In genomic region chr7:27486102-27486769, GRCm38 (mm10) we compare ENCODE assay signal across 8 mouse cellular contexts. TPM values are rescaled to one million over a fixed set of nuclear protein-coding genes. Genes with fewer than 3 reads are reported as not detected.
DNase-seq lines count a peak whose midpoint lies in the region; ATAC-seq and TF ChIP-seq lines count a peak whose summit lies in the region.

No protein-coding gene starts in this region.

- ATAC-seq in forebrain, embryonic 13.5 days = peak; percentile 2; the same call in 1 of the 2 replicates

- H3K9ac ChIP-seq in forebrain, embryonic 13.5 days = peak overlapping the region; percentile 9; the same call in 1 of the 2 replicates

- H3K27me3 ChIP-seq in E14TG2a.4 (ENCODE audit: insufficient read depth, low read length) = no peaks in the 10 kb centered on the region
- H3K27me3 ChIP-seq in forebrain, embryonic 13.5 days = peaks cover 9% of the 10 kb centered on the region; the same call in 1 of the 2 replicates

- peak overlapping the region; percentile 66 for H3K4me2 ChIP-seq in forebrain, embryonic 13.5 days

- DNase-seq in cerebellum, adult 11 months = peak; percentile 40
- DNase-seq in cerebellum, adult 8-10 months = no peak
- peak; percentile 56 to 69 for DNase-seq in kidney, postnatal 25 days
- no peak for DNase-seq in B cell, adult 2 months
- no peak for DNase-seq in cerebellum, postnatal 14 days

- H3K36me3 ChIP-seq in E14TG2a.4 (ENCODE audit: insufficient read depth, low read length) (peaks cover 13% of the 10 kb centered on the region), macrophage (ENCODE audit: inconsistent target) (peaks cover 7% of the 10 kb centered on the region; the same call in 1 of the 2 replicates)
- H3K36me3 ChIP-seq in forebrain, embryonic 13.5 days (ENCODE audit: poor library complexity, severe bottlenecking) = no peaks in the 10 kb centered on the region

- TF ChIP-seq CTCF in E14TG2a.4 (conservative IDR thresholded peaks at IDR 0.05; ENCODE audit: low read length) = no peak

- H3K79me2 ChIP-seq in macrophage (ENCODE audit: inconsistent target) = peaks cover 39% of the 10 kb centered on the region

- WGBS in forebrain, embryonic 13.5 days = 6% methylated on average over 13 of the region's 13 CpGs
- 0% methylated on average over 13 of the region's 13 CpGs for WGBS in macrophage (ENCODE audit: missing documents)

- H3K4me1 ChIP-seq in E14TG2a.4 (replicated peaks; ENCODE audit: low read depth, low read length) = peaks cover 74% of the 10 kb centered on the region
- H3K4me1 ChIP-seq in forebrain, embryonic 13.5 days = peaks cover 26% of the 10 kb centered on the region

- peak overlapping the region; percentile 69 for H3K4me3 ChIP-seq in E14TG2a.4 (replicated peaks; ENCODE audit: low read length)
- peak overlapping the region; percentile 76 for H3K4me3 ChIP-seq in forebrain, embryonic 13.5 days
- H3K4me3 ChIP-seq in macrophage (ENCODE audit: inconsistent target) = peak overlapping the region; percentile 47

- no peaks in the 10 kb centered on the region for H3K9me3 ChIP-seq in E14TG2a.4 (ENCODE audit: low read length)
- H3K9me3 ChIP-seq in forebrain, embryonic 13.5 days (replicated peaks) = no peaks in the 10 kb centered on the region

- no peak overlapping the region for H3K27ac ChIP-seq in forebrain, embryonic 13.5 days
- peak overlapping the region; percentile 80 for H3K27ac ChIP-seq in macrophage

RNA-seq across cellular contexts. Expression of gene Sertad1, which starts 0.5 kb away (rescaled TPM):
- 8.5 and 8.7 TPM in 2 replicates for polyA plus RNA-seq in forebrain, embryonic 13.5 days (2015; fragmentation: Nextera tagmentation; extraction: Ambion mirVana)
- 10 to 100 TPM in 25 of 26 experiments, 1 to 10 TPM in 1; 7.6 to 29.7 (median 19.0) TPM for total RNA-seq in macrophage (2018; cell fraction: chromatin; rRNA removed)
- 10 to 100 TPM; 30.9 to 68.3 (median 41.2) TPM for total RNA-seq in macrophage (2018; cell fraction: cytosol; rRNA removed)
- total RNA-seq in macrophage (2018; cell fraction: nucleus; rRNA removed) = 10 to 100 TPM; 18.1 to 55.2 (median 28.5) TPM
- 16.5 to 37.7 TPM (median 28.9 TPM) in 3 replicates for polyA plus RNA-seq in macrophage (2018)

RNA-seq across cellular contexts. Expression of gene Sertad3, which starts 12.7 kb away (rescaled TPM):
- 18.8 and 19.2 TPM in 2 replicates for polyA plus RNA-seq in forebrain, embryonic 13.5 days (2015; fragmentation: Nextera tagmentation; extraction: Ambion mirVana)
- total RNA-seq in macrophage (2018; cell fraction: chromatin; rRNA removed) = 10 to 100 TPM in 5 of 26 experiments, 1 to 10 TPM in 16, under 1 TPM in 2, not detected in 3; 0.73 to 15.2 (median 5.4) TPM
- 10 to 100 TPM in 20 of 26 experiments, 1 to 10 TPM in 6; 1.5 to 25.1 (median 15.3) TPM for total RNA-seq in macrophage (2018; cell fraction: cytosol; rRNA removed)
- 10 to 100 TPM in 12 of 26 experiments, 1 to 10 TPM in 14; 1.6 to 37.4 (median 9.6) TPM for total RNA-seq in macrophage (2018; cell fraction: nucleus; rRNA removed)
- 9.9 to 24.4 TPM (median 12.1 TPM) in 3 replicates for polyA plus RNA-seq in macrophage (2018)

RNA-seq across cellular contexts. Expression of gene Prx, which starts 12.9 kb away (rescaled TPM):
- 1.5 and 1.8 TPM in 2 replicates for polyA plus RNA-seq in forebrain, embryonic 13.5 days (2015; fragmentation: Nextera tagmentation; extraction: Ambion mirVana)
- 1 to 10 TPM in 3 of 26 experiments, under 1 TPM in 18, not detected in 5; 0.20 to 1.3 (median 0.63) TPM for total RNA-seq in macrophage (2018; cell fraction: chromatin; rRNA removed)
- total RNA-seq in macrophage (2018; cell fraction: cytosol; rRNA removed) = under 1 TPM; 0.05 to 0.37 (median 0.17) TPM
- 1 to 10 TPM in 3 of 26 experiments, under 1 TPM in 21, not detected in 2; 0.15 to 1.1 (median 0.53) TPM for total RNA-seq in macrophage (2018; cell fraction: nucleus; rRNA removed)
- polyA plus RNA-seq in macrophage (2018) = 0.20 to 0.30 TPM (median 0.22 TPM) in 3 replicates

RNA-seq across cellular contexts. Expression of gene Hipk4, which starts 36.8 kb away (rescaled TPM):
- polyA plus RNA-seq in forebrain, embryonic 13.5 days (2015; fragmentation: Nextera tagmentation; extraction: Ambion mirVana) = 0.50 and 0.56 TPM in 2 replicates
- under 1 TPM in 14 of 26 experiments, not detected in 12; 0.25 to 0.86 (median 0.51) TPM for total RNA-seq in macrophage (2018; cell fraction: chromatin; rRNA removed)
- not detected for total RNA-seq in macrophage (2018; cell fraction: cytosol; rRNA removed)
- under 1 TPM in 5 of 26 experiments, not detected in 21; 0.17 to 0.41 (median 0.30) TPM for total RNA-seq in macrophage (2018; cell fraction: nucleus; rRNA removed)
- 0.04 TPM in 1 of 3 replicates, not detected in the others for polyA plus RNA-seq in macrophage (2018)

RNA-seq across cellular contexts. Expression of gene Blvrb, which starts 38.5 kb away (rescaled TPM):
- 16.8 and 17.3 TPM in 2 replicates for polyA plus RNA-seq in forebrain, embryonic 13.5 days (2015; fragmentation: Nextera tagmentation; extraction: Ambion mirVana)
- total RNA-seq in macrophage (2018; cell fraction: chromatin; rRNA removed) = 100 to 1,000 TPM in 15 of 26 experiments, 10 to 100 TPM in 11; 19.9 to 251 (median 118) TPM
- total RNA-seq in macrophage (2018; cell fraction: cytosol; rRNA removed) = 100 to 1,000 TPM; 176 to 279 (median 229) TPM
- total RNA-seq in macrophage (2018; cell fraction: nucleus; rRNA removed) = 100 to 1,000 TPM in 13 of 26 experiments, 10 to 100 TPM in 13; 45.0 to 228 (median 101) TPM
- polyA plus RNA-seq in macrophage (2018) = 251 to 318 TPM (median 262 TPM) in 3 replicates

Comparison
In these comparisons a context has a peak if more than half of its experiments do, and no peak if none do; other contexts are left out.
1. DNase-seq: peak in cerebellum, adult 11 months (single experiment) and kidney, postnatal 25 days (2 of 2); none in cerebellum, adult 8-10 months (single experiment), B cell, adult 2 months (0 of 2) and cerebellum, postnatal 14 days (0 of 2).
2. Peak in every context shown above with its lines, with median percentiles within 50 percentile points of each other: H3K4me3 ChIP-seq.